Mouse (Mus musculus) spleen, postnatal 36 days (tissue): Measurements from ENCODE around the gene March1.

ENCODE experiments used
- DNase-seq, 2 experiments: peaks; one replicate each; pipeline ENCODE4 v3.0.0; 2022; ENCODE audit warnings: low spot score in 2 of 2, mixed read lengths in 1 of 2

Gene March1

DNA sequence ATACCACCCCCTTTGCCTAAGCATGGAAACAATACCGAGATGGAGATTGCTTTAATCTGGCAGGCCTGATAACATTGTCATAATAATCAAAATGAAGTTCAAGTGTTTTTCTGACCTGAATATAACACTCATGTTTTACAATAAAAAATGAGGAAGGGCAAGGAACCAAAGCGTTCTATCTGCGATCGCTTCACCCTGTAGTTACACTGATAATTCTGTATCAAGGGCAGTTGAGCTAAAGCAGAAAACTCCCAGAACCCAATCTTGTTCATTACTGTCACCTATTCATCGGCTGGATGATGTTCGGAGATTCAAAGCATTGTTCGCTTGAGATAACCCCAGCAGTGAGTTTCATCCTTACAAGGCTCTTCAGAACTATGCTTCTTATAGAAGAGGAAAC is 700.1 kb downstream of the March1 start:
- DNase-seq, result no peak

DNA sequence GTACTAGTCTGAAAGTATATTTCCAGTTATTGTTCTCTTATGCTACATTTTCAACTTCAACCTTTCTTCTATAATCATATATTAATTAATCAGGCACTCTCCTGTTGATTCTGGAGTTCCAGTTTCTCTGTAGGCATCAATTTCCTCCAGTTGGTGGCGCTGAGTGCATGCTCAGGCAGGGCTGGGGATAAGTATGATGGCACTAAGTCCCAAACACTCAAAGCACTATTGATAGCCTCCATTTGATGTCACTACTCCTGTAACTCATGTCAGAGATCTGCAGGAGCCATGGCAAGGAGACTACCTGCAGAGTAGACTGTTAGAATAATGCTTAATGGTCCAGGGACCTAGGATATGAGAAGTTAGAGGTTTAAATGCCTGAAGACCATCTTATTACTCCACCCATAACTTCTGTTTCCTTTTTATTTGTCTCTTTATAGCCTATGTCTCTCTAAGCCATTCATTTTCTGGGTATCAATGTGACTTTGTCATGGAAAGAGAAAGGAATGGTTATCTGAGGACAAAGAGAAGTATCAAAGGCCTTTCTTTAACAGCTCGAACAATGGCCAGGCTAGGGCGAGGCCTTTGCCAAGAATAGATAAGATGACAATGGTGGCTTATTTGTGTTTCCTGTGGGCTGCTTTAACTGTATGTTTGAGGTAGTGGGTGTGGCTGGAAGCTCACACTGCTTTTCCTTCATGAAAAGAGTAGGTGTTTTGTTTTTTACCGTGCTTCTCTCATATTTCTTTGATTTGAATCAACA is 705.5 kb downstream of the March1 start:
- peak; percentile 74 to 78 for DNase-seq

DNA sequence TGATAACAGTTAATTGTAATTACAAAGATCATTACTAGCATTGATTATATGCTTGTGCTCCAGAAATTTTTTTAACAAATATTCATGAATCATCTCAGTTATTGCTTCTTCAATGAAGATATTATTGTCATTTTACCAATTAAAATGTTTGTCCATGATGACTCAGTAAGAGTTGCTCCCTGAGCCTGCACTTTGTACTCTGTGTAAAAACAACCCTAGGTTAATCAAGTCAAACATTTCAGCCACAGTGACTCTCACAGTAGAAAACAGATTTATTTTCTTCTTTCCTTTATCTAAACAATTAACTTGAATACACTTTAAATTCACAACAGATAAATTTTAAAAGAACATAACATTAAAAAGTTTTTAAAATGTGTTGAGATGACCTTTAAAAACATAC is 708.7 kb downstream of the March1 start:
- no peak for DNase-seq

DNA sequence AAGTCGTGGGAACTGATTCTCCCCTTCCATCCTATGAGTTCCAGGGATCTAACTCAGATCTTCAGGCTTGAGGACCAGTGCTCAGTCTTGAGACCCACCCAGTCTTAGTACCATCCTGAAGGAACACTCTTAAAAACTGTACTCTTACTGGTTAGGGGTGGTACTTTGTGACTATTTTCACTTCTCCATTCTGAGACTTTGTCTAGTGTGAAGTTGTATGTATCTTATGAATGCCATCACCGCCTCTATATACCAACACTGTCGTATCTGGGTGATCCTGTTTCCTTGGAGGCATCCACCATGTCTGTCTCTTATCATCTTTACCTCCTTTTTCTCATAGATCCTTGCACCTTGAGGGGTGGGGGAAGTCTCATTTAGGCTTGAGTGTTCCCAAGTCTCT is 714.5 kb downstream of the March1 start:
- peak; percentile 35 to 51 for DNase-seq

DNA sequence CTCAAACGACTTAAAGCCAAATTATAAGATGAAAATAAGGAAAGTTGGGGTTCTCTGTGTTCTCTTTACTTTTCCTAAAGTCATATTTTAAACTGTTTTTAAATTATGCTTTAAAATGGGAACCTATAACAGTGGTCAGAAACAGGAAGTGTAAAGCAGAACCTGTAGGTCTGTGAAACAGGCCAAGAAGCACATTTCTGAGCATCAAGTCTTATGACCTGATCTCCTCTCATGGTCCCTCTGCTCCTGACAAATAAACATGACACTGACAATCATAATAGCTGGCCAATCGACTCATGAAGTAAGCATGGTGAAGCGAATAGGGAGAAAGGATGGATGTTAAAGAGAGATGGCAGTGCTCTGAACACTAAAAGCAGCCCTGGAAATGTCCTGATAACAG is 716.6 kb downstream of the March1 start:
- peak; percentile 53 to 66 for DNase-seq

DNA sequence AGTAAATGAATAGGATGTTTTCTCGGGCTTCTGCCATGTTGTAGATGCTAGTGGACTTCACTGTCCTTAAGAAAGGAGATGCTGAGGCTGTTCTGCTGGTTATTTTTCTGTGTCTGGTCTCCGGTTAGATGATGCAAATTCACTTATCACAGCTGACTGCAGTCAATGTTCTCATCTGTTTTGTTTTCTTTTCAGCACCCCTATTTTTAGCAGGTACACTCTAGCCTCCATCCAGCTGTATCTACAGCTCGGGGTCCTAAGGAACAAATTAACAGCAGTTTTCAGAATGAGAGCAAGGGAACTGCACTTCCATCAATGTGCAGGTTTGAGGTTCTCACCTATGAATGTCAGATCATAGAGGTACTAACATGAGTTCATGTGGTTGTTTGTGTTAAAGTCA is 721.9 kb downstream of the March1 start:
- DNase-seq, result peak; percentile 60 to 63

DNA sequence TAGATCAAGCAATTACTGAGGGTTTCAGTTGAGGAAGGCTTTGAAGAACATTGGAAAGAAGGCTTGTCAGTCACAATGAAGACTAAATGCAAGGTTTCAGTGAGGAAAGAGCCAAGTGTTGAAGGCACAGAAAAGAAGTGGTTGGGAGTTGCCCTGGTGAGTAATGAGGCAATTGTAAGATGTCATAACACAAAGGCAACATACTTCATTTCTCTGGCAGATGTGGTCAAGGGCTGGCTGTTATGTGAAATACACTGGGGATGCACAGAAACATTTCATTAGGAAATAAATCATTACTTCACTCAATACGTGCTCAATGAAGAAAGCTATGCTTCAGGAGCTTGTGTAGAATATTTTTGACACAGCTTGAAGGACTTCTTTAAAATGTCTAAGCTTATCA is 725.2 kb downstream of the March1 start:
- DNase-seq, result no peak

DNA sequence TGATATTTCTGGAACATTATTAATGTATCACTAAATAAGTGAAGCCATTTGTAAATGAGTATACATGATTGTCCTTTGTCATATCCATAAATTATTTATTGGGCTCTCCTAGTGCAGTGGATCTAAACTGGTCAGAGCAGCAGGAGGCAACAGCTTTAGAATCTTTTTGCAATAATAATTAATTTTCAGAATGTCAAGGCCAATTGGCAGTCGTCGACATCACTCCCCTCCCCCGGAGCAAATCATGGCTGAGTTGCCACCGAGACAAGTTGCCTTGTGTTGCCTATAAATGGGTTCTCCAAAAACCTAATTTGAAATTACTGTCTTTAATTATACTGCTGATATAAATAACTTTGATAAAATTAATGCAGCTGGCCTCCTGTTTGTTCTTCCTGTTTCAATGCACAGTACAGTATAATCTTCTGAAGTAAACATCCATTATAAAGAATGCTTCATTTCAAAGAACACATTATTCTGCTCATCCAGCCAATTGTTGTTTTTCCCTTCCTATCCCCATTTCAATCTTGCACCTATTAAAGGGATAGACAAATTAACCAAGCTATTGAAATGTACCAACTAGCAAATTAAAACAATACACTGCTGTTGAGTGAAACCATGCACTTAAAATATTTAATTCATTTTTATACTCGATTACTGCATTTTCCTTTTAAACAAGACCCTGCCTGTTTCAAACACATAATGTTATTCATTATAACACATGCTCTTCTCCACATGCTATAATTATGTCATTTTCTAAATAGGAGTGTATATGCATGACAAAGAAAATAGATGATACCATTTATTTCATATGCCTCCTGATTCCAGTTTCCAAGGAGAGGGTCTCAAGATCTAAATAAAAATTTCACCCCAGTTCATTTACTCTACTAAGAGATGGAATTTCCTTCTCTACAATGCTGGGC is 745.4 kb downstream of the March1 start:
- DNase-seq, result no peak

DNA sequence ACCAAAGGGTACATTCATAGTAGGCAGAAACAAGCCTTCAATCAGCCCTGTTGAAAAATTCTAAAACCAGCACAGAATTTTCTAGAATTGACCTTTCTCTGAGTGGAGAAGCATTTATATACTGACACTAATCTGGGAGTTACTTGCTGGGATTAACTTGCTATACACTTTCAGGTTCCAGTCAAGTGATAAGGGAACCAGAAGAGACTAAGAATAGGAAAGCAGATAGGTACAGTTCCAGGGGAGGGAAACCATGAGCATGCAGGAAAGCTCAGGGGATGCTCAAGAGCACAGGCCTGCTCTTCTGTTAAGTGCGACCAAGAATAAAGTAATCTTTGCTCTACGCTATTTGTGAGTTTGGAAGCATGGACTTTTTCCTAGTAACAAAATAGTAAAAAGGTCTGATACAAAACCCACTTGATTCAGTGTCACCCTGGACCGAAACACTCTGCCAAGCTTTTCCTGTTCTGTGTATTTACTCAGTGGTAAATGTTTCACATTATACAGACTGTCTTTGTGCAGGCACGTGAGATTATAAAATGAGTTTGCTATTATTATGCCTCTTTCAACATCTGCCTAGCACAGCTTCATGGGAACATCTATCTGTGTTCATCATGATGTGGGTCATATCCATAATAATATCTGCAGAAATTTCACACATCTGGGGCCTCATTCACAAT is 766.1 kb downstream of the March1 start:
- DNase-seq, result no peak

DNA sequence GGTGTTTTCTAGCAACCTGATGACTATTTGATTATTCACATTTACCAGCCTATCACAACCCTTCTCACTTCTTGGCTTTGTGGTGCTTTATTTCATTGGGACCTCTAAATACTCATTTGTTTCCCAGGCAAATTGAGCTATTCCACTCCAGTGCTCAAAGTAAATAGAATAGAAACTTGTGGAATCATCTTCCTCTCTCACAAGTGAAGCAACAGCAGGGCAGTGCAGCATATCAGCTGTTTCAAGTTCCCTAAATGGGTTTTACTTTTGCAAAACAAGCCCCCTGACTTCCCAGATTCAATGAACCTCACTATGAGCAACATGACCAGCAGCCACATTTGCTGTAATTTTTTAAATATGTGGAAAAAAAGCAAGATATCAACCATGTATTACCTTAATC is 768.3 kb downstream of the March1 start:
- DNase-seq, result peak; percentile 70 to 79

DNA sequence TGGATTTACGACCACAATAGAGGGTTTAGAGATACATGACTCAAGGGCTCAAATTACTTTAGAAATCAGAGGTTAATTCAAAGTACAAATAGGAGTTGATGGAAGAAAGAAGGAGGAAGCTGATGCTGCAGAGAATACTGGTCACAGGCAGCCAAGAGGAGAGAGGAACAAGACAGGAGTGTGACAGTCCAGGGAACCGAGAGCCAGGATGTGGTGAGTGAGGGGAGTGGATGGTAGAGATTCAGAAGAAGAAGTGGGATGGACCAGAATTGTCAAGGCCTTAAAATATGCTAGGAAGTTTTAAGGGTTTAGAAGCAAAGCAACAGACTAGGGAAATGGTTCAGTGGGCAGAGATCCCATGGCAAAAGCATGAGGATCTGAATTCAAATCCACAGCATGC is 771.0 kb downstream of the March1 start:
- peak in 1 of 2 experiments; percentile 29 for DNase-seq

DNA sequence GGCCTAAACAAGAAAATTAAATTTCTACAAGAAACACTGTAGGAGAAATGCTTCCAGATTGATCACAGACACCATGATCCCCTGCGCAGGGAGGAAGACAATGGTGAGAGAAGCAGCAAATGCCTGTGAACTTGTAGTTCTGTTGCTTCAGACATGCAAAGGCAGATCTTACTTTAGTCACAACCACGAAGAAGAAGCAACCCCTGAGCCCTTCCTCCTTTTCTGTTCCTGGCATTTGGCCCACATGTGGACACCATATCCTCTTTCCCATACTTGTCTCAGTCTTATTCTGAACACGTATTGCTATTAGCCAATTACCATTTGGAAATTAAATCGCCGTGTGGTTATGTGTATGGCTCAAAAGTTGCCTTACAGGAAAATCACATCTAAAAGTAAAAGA is 773.9 kb downstream of the March1 start:
- peak; percentile 36 to 54 for DNase-seq

DNA sequence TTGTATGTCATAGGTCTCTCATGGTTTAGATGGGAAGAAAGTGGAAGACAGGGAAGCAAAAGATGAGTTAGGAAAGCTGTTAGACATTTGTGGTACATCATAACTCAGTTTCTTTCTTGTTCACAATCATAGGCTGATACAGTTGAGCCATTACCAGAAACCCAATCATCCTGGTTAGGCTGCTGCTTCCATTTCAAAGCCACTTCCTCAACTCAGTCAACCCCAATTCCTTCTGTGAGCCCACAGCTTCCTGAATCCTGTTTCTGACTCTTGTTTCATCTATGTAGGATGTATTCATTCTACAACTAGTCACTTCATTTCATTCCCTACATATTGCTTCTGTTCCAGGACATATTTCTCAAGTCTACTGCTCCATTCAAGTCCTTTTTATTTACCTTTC is 775.2 kb downstream of the March1 start:
- peak; percentile 52 to 59 for DNase-seq

DNA sequence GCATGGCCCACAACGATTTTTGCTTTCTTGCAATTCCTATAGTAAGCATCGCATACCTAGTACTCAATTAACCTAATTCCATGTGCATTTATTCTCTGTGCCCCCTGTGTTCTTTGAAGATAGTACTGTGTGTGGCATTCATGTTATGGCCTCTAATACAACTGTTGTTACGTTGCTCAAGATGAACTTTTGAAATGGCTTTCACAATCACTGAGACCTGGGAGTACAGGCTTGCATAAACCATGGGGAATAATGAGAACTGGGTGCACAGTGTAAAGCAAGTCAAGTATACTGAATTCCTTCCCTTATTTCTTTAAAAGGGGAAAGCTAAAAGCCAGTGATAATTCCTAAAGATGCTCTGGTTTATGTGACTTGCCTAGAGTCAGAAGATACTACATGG is 776.4 kb downstream of the March1 start:
- no peak for DNase-seq

DNA sequence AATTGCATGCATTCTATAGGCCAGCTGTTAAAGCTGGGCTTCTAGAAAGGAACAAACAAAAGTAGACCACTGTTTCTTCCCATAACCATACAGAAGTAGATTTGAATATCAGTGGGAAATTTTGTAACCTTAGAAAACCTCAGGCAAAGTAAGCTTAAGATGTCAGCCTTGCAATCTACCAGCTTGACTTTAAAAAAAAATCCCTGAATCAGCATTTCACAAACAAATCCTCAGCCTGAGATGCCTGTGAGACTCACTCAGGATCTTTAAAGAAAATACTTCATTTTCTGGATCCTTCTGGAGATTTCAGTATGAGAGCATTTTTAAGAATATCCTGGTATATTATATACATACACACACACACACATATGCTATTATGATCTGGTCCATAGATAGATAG is 780.1 kb downstream of the March1 start:
- no peak for DNase-seq

DNA sequence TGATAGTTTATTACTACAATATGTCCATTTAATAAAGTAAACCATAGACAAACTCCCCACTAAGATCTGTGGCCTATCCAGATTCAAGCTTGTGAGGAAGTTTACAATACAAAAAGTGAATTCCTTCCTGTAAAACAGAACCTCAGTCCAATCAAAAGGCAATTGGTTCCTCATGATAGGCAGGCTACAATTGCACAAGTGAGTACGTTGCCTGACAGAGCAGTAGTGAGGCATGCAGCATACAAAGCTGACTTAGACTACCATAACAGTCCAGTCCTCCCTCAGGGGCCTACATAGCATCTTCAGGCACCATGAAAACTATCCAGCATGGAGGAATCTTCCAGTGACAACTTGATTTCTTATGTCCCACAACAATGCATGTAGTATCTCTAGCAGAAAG is 782.4 kb downstream of the March1 start:
- no peak for DNase-seq

DNA sequence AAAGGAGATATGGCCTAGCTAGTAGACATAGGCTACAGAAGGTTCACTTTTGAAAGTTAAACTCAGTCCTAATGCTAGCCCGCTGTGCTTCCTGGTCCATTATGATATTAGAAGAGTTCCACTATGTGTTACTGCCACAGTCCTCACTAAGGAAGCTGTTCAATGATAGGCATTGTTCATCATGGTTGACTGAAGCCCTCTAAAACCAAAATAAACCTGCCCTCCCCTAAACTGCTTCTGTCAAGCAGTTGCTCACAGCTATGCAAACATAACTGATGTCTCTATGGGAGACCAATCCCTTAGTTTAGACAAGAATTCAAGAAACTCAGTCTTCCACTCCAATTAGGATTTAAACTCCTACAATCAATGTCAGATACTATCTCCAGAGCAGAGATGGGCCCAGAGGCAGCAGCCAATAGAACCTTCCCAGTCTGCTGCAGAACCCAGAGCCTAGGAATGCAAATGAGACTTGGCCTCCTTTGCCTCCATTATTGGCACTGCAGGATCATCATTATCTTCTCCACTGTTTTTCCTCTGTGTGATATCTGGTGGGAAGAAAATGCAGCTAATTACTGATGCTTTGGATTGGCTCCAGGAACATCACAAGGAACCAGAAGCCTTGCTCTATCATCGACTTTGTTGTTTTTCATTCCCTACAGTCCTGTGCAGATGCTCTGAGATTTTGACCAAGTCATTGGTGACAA is 787.2 kb downstream of the March1 start:
- DNase-seq, result peak; percentile 59 to 61

DNA sequence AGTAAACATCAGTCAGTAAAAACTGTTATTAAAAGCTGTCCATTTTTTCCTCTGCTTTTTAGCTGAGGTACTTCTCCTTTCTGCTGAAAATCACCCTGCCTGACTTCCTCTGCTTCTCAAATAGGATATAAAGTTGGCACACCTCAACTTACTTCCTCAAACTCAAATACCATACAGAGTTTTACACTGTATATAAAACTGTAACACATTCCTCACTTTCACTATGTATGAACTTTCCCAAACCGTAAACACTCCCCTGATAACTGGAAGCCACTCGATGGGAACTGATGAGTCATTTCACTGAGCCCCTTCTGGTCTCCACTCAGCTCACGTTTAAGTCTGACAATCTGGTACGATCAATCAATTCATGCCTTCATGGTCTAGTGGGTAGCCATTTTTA is 788.1 kb downstream of the March1 start:
- peak; percentile 36 to 62 for DNase-seq

DNA sequence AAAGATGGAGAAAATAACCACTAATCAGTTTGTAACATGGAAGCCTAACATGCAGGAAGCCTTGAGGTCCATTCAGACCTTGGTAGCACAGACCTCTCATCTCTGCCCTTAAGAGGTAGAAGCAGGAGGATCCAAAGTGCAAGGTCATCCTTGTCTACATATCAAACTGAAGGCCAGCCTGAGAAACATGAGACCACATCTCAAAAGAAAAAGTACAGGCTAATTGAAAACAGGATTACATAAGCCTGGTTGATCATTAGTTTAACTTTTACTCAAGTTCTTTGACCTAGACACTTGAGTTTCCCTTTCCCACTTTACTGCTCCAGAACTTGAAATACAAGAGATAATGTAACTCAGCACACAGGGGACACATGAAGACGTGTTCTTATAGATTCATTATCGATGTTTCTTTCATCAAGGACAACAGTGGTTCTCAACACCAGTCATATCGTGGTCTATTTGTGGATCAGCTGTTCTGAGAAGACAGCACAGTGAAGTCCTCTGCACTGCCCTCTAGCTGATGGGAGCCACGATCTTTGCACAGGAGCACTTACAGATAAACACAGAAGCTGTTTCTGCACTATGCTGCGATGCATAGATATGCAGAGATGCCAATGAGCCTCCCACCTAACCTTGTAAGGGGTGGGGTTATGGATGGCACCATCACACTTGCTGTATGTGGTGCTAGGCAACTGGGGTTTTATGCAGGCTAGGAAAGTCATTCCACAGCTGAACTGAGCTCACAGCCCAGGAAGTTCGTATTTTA is 789.1 kb downstream of the March1 start:
- DNase-seq, result peak; percentile 47 to 54

DNA sequence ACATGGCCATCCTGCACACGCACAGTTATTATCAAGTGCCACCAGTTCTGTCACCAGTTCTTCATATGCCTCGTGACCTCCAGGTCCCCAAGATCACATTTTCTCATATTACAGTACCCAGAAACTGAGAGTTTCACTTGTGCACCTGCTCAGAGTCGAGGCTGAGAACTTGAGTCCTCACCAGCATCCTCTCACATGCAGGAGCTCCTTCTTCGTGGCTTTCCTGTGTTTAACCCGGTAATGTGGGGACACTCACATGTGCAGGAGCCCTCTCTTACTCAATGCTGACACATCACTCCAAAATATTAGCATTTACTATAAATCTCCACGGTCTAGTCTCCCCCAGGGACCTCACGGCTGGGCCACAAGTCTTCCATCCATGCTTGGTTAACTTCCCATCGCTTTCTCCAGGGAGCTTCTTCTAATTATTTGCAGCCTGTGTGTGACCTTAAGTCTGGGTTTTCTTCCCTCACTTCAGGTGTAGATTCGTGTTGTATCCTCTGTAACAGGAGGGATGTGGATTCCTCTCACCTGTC is 792.4 kb downstream of the March1 start:
- DNase-seq, result peak in 1 of 2 experiments; percentile 24

DNA sequence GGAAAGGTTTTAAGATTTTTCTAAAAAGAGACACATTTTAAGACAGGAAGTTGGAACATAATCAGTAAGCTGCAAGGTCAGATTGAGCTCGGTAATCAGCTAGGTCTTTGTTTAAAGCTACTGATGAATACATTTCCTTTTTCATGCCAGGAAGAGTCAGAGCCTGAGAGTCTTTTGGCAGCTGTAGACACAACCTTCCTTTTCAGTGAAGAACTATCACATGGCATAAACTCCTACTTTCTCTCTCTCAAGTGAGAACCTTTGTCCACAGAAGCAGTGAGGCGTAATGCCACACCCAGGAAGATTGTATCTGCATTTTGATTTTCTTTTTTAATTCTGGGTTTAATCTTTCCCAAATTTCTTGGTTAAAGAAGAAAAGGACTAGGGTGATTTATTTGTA is 795.4 kb downstream of the March1 start:
- peak; percentile 10 to 17 for DNase-seq
